Comparison of ENCODE assay signal across 21 mouse cellular contexts in the genomic region with DNA sequence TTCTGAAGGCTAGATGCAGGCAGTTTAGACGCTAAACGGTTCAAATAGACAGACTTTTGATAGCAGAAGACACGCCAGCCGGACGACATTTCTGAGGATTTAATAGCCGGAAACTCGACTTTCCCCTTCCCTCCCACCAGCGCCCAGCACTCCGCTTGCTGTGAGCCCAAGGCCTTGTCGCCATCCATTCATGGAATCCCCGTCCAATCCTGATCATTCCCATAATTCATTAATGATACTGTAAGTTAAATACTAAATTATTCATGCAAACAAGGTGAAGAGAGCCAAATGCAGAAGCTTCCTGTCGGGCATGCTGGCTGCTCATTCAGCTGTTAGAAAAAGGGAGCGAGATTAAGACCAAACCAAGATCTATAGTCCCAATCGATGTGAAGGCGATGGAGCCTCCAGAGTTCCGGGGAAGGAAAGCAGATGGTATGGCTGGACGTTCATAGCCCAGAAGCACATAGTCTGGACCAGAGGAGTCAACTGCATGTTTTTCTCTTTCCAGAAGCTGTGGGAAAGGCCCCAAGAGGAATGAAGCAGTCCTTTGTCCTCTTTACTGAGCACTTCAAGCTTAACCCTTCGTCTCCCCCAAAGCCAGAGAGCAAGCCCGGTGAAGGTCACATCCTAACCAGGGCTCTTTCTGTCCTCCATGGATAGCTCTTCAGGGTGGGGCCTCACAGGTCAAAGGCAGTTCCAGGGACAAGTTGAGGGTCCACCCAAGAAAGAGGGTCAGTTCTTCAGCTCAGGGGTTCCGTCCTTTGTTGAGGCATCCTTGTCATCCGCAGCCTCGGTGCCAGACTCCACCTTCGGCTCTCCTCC. TPM values are rescaled to one million over a fixed set of nuclear protein-coding genes. Genes with fewer than 3 reads are reported as not detected.
DNase-seq lines count a peak whose midpoint lies in the region; ATAC-seq and TF ChIP-seq lines count a peak whose summit lies in the region.
"Had no signal": no experiment of that assay in that cellular context is flagged by ENCODE, and none has a peak within 500 bp of the region (broad histone marks: within the 10 kb centered on the region; RNA-seq: fewer than 3 reads in every experiment).

No protein-coding gene starts in this region.

- H3K9ac ChIP-seq in kidney, embryonic 14.5 days (ENCODE audit: low read depth, low read length), result no peak overlapping the region
- H3K9ac ChIP-seq in forebrain, embryonic 16.5 days (replicated peaks; ENCODE audit: low read depth, low read length), result no peak overlapping the region
- no peak overlapping the region for H3K9ac ChIP-seq in midbrain, postnatal 0 days (replicated peaks; ENCODE audit: low read length, poor library complexity, severe bottlenecking)
- H3K9ac ChIP-seq: limb, embryonic 13.5 days had no signal

- H3K27me3 ChIP-seq in kidney, embryonic 14.5 days (ENCODE audit: control insufficient read depth, insufficient read depth, low read length), result no peaks in the 10 kb centered on the region
- no peaks in the 10 kb centered on the region for H3K27me3 ChIP-seq in forebrain, embryonic 16.5 days (replicated peaks; ENCODE audit: control insufficient read depth, insufficient read depth, low read length)
- no peaks in the 10 kb centered on the region for H3K27me3 ChIP-seq in midbrain, postnatal 0 days (ENCODE audit: insufficient read depth, low read length)
- H3K27me3 ChIP-seq: limb, embryonic 13.5 days had no signal

- no peak for TF ChIP-seq CTCF in brain, embryonic 14.5 days (IDR thresholded peaks at IDR 0.05; ENCODE audit: borderline replicate concordance, extremely low read depth, insufficient read depth, insufficient read length)
- TF ChIP-seq CTCF in midbrain, postnatal 0 days (IDR thresholded peaks at IDR 0.05), result no peak

- H3K4me3 ChIP-seq in kidney, embryonic 14.5 days (ENCODE audit: low read length), result no peak overlapping the region
- no peak overlapping the region for H3K4me3 ChIP-seq in forebrain, embryonic 16.5 days (replicated peaks; ENCODE audit: low read length)
- no peak overlapping the region for H3K4me3 ChIP-seq in midbrain, postnatal 0 days (ENCODE audit: low read depth, low read length)
- H3K4me3 ChIP-seq: erythroblast, embryonic 14.5 days; left cerebral cortex, adult 2 months; limb, embryonic 13.5 days had no signal

- TF ChIP-seq POLR2A in brain, embryonic 14.5 days (IDR thresholded peaks at IDR 0.05; ENCODE audit: borderline replicate concordance, extremely low read depth, insufficient read depth, insufficient read length, poor library complexity, severe bottlenecking), result no peak

- no peaks in the 10 kb centered on the region for H3K9me3 ChIP-seq in kidney, embryonic 14.5 days (ENCODE audit: control insufficient read depth, low read length)
- no peaks in the 10 kb centered on the region for H3K9me3 ChIP-seq in forebrain, embryonic 16.5 days (ENCODE audit: control insufficient read depth, low read length)
- H3K9me3 ChIP-seq in midbrain, postnatal 0 days (ENCODE audit: low read length), result no peaks in the 10 kb centered on the region
- H3K9me3 ChIP-seq: limb, embryonic 13.5 days had no signal

- H3K4me2 ChIP-seq in kidney, embryonic 14.5 days (replicated peaks; ENCODE audit: low read depth, low read length), result no peak overlapping the region
- H3K4me2 ChIP-seq in forebrain, embryonic 16.5 days (ENCODE audit: low read length), result peak overlapping the region; percentile 5
- no peak overlapping the region for H3K4me2 ChIP-seq in midbrain, postnatal 0 days (ENCODE audit: low read depth, low read length, poor library complexity, severe bottlenecking)
- H3K4me2 ChIP-seq: limb, embryonic 13.5 days had no signal

- DNase-seq in kidney, postnatal 4 days, result peak; percentile 32 to 36
- peak; percentile 66 for DNase-seq in brain, embryonic 14.5 days (ENCODE audit: low read depth)
- DNase-seq in midbrain, postnatal 0 days (ENCODE audit: low spot score), result peak; percentile 34
- no peak for DNase-seq in heart, postnatal 14 days
- DNase-seq: adrenal gland, postnatal 25 days; cerebellum, postnatal 25 days; heart, postnatal 10 days; lung, postnatal 14 days had no signal

- no peaks in the 10 kb centered on the region for H3K36me3 ChIP-seq in kidney, embryonic 14.5 days (ENCODE audit: control insufficient read depth, insufficient read depth, low read length)
- H3K36me3 ChIP-seq in forebrain, embryonic 16.5 days (ENCODE audit: control insufficient read depth, insufficient read depth), result no peaks in the 10 kb centered on the region
- H3K36me3 ChIP-seq in midbrain, postnatal 0 days (ENCODE audit: insufficient read depth, low read length), result no peaks in the 10 kb centered on the region
- H3K36me3 ChIP-seq: limb, embryonic 13.5 days had no signal

- ATAC-seq in kidney, embryonic 14.5 days (ENCODE audit: low FRiP score, low TSS enrichment), result no peak
- no peak for ATAC-seq in forebrain, embryonic 16.5 days
- ATAC-seq in midbrain, postnatal 0 days (ENCODE audit: low FRiP score), result peak; percentile 44; the same call in 1 of the 2 replicates
- ATAC-seq in erythroid progenitor cell, adult 5-6 weeks (replicated peaks; ENCODE audit: low FRiP score, poor library complexity, severe bottlenecking), result no peak
- ATAC-seq: intestine, postnatal 0 days had no signal

- whole genome bisulfite sequencing in kidney, embryonic 14.5 days, result 71% methylated on average over 23 of the region's 23 CpGs
- 48% methylated on average over 23 of the region's 23 CpGs for WGBS in forebrain, embryonic 16.5 days
- 51% methylated on average over 23 of the region's 23 CpGs for WGBS in midbrain, postnatal 0 days

- no peaks in the 10 kb centered on the region for H3K4me1 ChIP-seq in kidney, embryonic 14.5 days (ENCODE audit: control insufficient read depth, insufficient read depth, low read length)
- peaks cover 11% of the 10 kb centered on the region for H3K4me1 ChIP-seq in forebrain, embryonic 16.5 days (replicated peaks; ENCODE audit: control insufficient read depth, insufficient read depth, low read length)
- no peaks in the 10 kb centered on the region for H3K4me1 ChIP-seq in midbrain, postnatal 0 days (ENCODE audit: insufficient read depth, low read length)
- H3K4me1 ChIP-seq: limb, embryonic 13.5 days had no signal

- intact Hi-C loops in heart, postnatal 14 days (cut with DNase I), result no loop called here

- no peak overlapping the region for H3K27ac ChIP-seq in kidney, embryonic 14.5 days (ENCODE audit: low read depth, low read length)
- no peak overlapping the region for H3K27ac ChIP-seq in forebrain, embryonic 16.5 days (ENCODE audit: low read length)
- no peak overlapping the region; the same call in 1 of the 2 replicates for H3K27ac ChIP-seq in midbrain, postnatal 0 days (ENCODE audit: low read depth, low read length)
- H3K27ac ChIP-seq: left cerebral cortex, adult 2 months; limb, embryonic 13.5 days had no signal

RNA-seq across cellular contexts. Expression of a gene that starts 0.9 kb away (rescaled TPM):
- polyA plus RNA-seq in kidney, embryonic 14.5 days (2014; fragmentation: Nextera tagmentation; extraction: Ambion mirVana), result not detected in 2 replicates
- polyA plus RNA-seq in brain, embryonic 14.5 days (2012; rRNA removed), result 0.33 and 1.2 TPM in 2 replicates
- 0.58 and 0.60 TPM in 2 replicates for polyA plus RNA-seq in forebrain, embryonic 16.5 days (2015; fragmentation: Nextera tagmentation; extraction: Ambion mirVana)
- total RNA-seq in midbrain, postnatal 0 days (2014; rRNA removed), result 1.4 and 1.8 TPM in 2 replicates
- 1.8 and 2.5 TPM in 2 replicates for polyA plus RNA-seq in midbrain, postnatal 0 days (2015; fragmentation: Nextera tagmentation; extraction: Ambion mirVana)
- not detected in 2 replicates for total RNA-seq in erythroid progenitor cell, adult 5-6 weeks (2015; ENCODE audit: low replicate concordance)
- total RNA-seq in erythroid progenitor cell, adult 5-6 weeks (2017; ENCODE audit: low replicate concordance), result not detected in 2 replicates
- under 1 TPM in 1 of 2 experiments, not detected in 1; 0.76 TPM for total RNA-seq in heart, postnatal 14 days (2021)
- total RNA-seq: adrenal gland, postnatal 25 days; gastrocnemius, adult 18-20 months; heart, adult 8-10 months; heart, postnatal 10 days; megakaryocyte-erythroid progenitor cell, adult 5-6 weeks had no signal
- polyA plus RNA-seq: erythroblast, embryonic 14.5 days; intestine, postnatal 0 days; limb, embryonic 13.5 days; liver, embryonic 16.5 days; small intestine, adult 2 months; stomach, embryonic 14.5 days had no signal

RNA-seq across cellular contexts. Expression of a gene that starts 11.9 kb away (rescaled TPM):
- 61.6 and 70.1 TPM in 2 replicates for polyA plus RNA-seq in kidney, embryonic 14.5 days (2014; fragmentation: Nextera tagmentation; extraction: Ambion mirVana)
- polyA plus RNA-seq in brain, embryonic 14.5 days (2012; rRNA removed), result 74.7 and 79.5 TPM in 2 replicates
- 93.7 and 97.7 TPM in 2 replicates for polyA plus RNA-seq in forebrain, embryonic 16.5 days (2015; fragmentation: Nextera tagmentation; extraction: Ambion mirVana)
- 82.7 and 97.4 TPM in 2 replicates for total RNA-seq in midbrain, postnatal 0 days (2014; rRNA removed)
- polyA plus RNA-seq in midbrain, postnatal 0 days (2015; fragmentation: Nextera tagmentation; extraction: Ambion mirVana), result 74.0 and 78.5 TPM in 2 replicates
- 27.2 and 35.3 TPM in 2 replicates for total RNA-seq in erythroid progenitor cell, adult 5-6 weeks (2015; ENCODE audit: low replicate concordance)
- total RNA-seq in erythroid progenitor cell, adult 5-6 weeks (2017; ENCODE audit: low replicate concordance), result 23.0 and 23.6 TPM in 2 replicates
- 10 to 100 TPM; 60.2 to 66.2 TPM for total RNA-seq in heart, postnatal 14 days (2021)

Comparison
In these comparisons a context has a peak if more than half of its experiments do, and no peak if none do; other contexts are left out.
1. DNase-seq: peak in kidney, postnatal 4 days (2 of 2), brain, embryonic 14.5 days (single experiment) and midbrain, postnatal 0 days (single experiment); none in heart, postnatal 14 days (0 of 2).